Mouse (Mus musculus): ENCODE measurements around the gene Paqr5. TPM values are rescaled to one million over a fixed set of nuclear protein-coding genes. Genes with fewer than 3 reads are reported as not detected.

Gene Paqr5
- polyA plus RNA-seq, 1 experiment from 2014 or later, result 0.41 TPM

GRCm38 (mm10) chr9:62018229-62019093 lies 8.2 kb downstream of the Paqr5 start:
- Histone ChIP-seq H3K9ac (ENCODE audit: low read depth, low read length) (no peak overlapping the region), H3K9me3 (ENCODE audit: control insufficient read depth, low read length) (no peaks in the 10 kb centered on the region), H3K27me3 (replicated peaks; ENCODE audit: control insufficient read depth, insufficient read depth, low read length) (no peaks in the 10 kb centered on the region; the same call in 1 of the 2 replicates), H3K4me1 (replicated peaks; ENCODE audit: control insufficient read depth, insufficient read depth, low read length) (no peaks in the 10 kb centered on the region), H3K27ac (ENCODE audit: low read depth, low read length) (no peak overlapping the region), H3K36me3 (ENCODE audit: control insufficient read depth, insufficient read depth, low read length) (no peaks in the 10 kb centered on the region), H3K4me2 (no peak overlapping the region), H3K4me3 (ENCODE audit: low read depth, low read length) (no peak overlapping the region)
- no peak for ATAC-seq (replicated peaks; ENCODE audit: low FRiP score)
- DNase-seq (ENCODE audit: low spot score), result no peak
- 51% methylated on average over 14 of the region's 14 CpGs for WGBS

GRCm38 (mm10) chr9:62017329-62017728 lies 9.3 kb downstream of the Paqr5 start:
- Histone ChIP-seq H3K27me3 (replicated peaks; ENCODE audit: control insufficient read depth, insufficient read depth, low read length) (no peaks in the 10 kb centered on the region; the same call in 1 of the 2 replicates), H3K9ac (ENCODE audit: low read depth, low read length) (no peak overlapping the region), H3K36me3 (ENCODE audit: control insufficient read depth, insufficient read depth, low read length) (no peaks in the 10 kb centered on the region), H3K27ac (ENCODE audit: low read depth, low read length) (no peak overlapping the region), H3K4me1 (replicated peaks; ENCODE audit: control insufficient read depth, insufficient read depth, low read length) (no peaks in the 10 kb centered on the region), H3K4me3 (ENCODE audit: low read depth, low read length) (no peak overlapping the region), H3K9me3 (ENCODE audit: control insufficient read depth, low read length) (no peaks in the 10 kb centered on the region), H3K4me2 (no peak overlapping the region)
- no peak for DNase-seq (ENCODE audit: low spot score)
- 72% methylated on average over 6 of the region's 6 CpGs for WGBS
- ATAC-seq (replicated peaks; ENCODE audit: low FRiP score), result no peak

GRCm38 (mm10) chr9:62015504-62015903 lies 11.2 kb downstream of the Paqr5 start:
- no peak overlapping the region for H3K9ac ChIP-seq (ENCODE audit: low read depth, low read length)
- no peaks in the 10 kb centered on the region; the same call in 1 of the 2 replicates for H3K27me3 ChIP-seq (replicated peaks; ENCODE audit: control insufficient read depth, insufficient read depth, low read length)
- ATAC-seq (replicated peaks; ENCODE audit: low FRiP score) (no peak), DNase-seq (ENCODE audit: low spot score) (no peak)
- no peaks in the 10 kb centered on the region for H3K4me1 ChIP-seq (replicated peaks; ENCODE audit: control insufficient read depth, insufficient read depth, low read length)
- 52% methylated on average over 3 of the region's 3 CpGs for WGBS
- H3K4me2 ChIP-seq, result no peak overlapping the region
- no peak overlapping the region for H3K27ac ChIP-seq (ENCODE audit: low read depth, low read length)
- no peak overlapping the region for H3K4me3 ChIP-seq (ENCODE audit: low read depth, low read length)
- H3K9me3 ChIP-seq (ENCODE audit: control insufficient read depth, low read length), result no peaks in the 10 kb centered on the region
- no peaks in the 10 kb centered on the region for H3K36me3 ChIP-seq (ENCODE audit: control insufficient read depth, insufficient read depth, low read length)

- no peaks in the 10 kb centered on the region for H3K9me3 ChIP-seq (ENCODE audit: control insufficient read depth, low read length)
- H3K36me3 ChIP-seq (ENCODE audit: control insufficient read depth, insufficient read depth, low read length), result no peaks in the 10 kb centered on the region
- no peak for DNase-seq (ENCODE audit: low spot score)
- no peak overlapping the region for H3K9ac ChIP-seq (ENCODE audit: low read depth, low read length)
- no peak for ATAC-seq (replicated peaks; ENCODE audit: low FRiP score)
- no peak overlapping the region for H3K4me3 ChIP-seq (ENCODE audit: low read depth, low read length)
- no peaks in the 10 kb centered on the region for H3K4me1 ChIP-seq (replicated peaks; ENCODE audit: control insufficient read depth, insufficient read depth, low read length)
- H3K4me2 ChIP-seq, result no peak overlapping the region
- WGBS, result 64% methylated on average over 12 of the region's 12 CpGs
- no peak overlapping the region for H3K27ac ChIP-seq (ENCODE audit: low read depth, low read length)
- H3K27me3 ChIP-seq (replicated peaks; ENCODE audit: control insufficient read depth, insufficient read depth, low read length), result peaks cover 3% of the 10 kb centered on the region; the same call in 1 of the 2 replicates
These were observed 13.1 kb downstream of the Paqr5 start for GRCm38 (mm10) chr9:62013316-62014097.

- no peak for ATAC-seq (replicated peaks; ENCODE audit: low FRiP score)
These were observed 18.3 kb downstream of the Paqr5 start for GRCm38 (mm10) chr9:62008360-62008759.

GRCm38 (mm10) chr9:62007028-62007427 lies 19.6 kb downstream of the Paqr5 start:
- Histone ChIP-seq H3K36me3 (ENCODE audit: control insufficient read depth, insufficient read depth, low read length) (no peaks in the 10 kb centered on the region), H3K9me3 (ENCODE audit: control insufficient read depth, low read length) (no peaks in the 10 kb centered on the region), H3K27ac (ENCODE audit: low read depth, low read length) (no peak overlapping the region), H3K27me3 (replicated peaks; ENCODE audit: control insufficient read depth, insufficient read depth, low read length) (peaks cover 5% of the 10 kb centered on the region; the same call in 1 of the 2 replicates), H3K4me3 (ENCODE audit: low read depth, low read length) (no peak overlapping the region), H3K9ac (ENCODE audit: low read depth, low read length) (no peak overlapping the region), H3K4me1 (replicated peaks; ENCODE audit: control insufficient read depth, insufficient read depth, low read length) (no peaks in the 10 kb centered on the region), H3K4me2 (no peak overlapping the region)
- DNase-seq (ENCODE audit: low spot score) (no peak), ATAC-seq (replicated peaks; ENCODE audit: low FRiP score) (no peak)
- 36% methylated on average over 4 of the region's 4 CpGs for WGBS

More at GRCm38 (mm10) chr9:62008360-62008759, 18.3 kb downstream of the Paqr5 start:
- DNase-seq (ENCODE audit: low spot score), result no peak
- H3K4me2 ChIP-seq, result no peak overlapping the region
- no peak overlapping the region for H3K27ac ChIP-seq (ENCODE audit: low read depth, low read length)
- 73% methylated on average over 5 of the region's 5 CpGs for WGBS
- no peak overlapping the region for H3K9ac ChIP-seq (ENCODE audit: low read depth, low read length)
- H3K4me1 ChIP-seq (replicated peaks; ENCODE audit: control insufficient read depth, insufficient read depth, low read length), result no peaks in the 10 kb centered on the region
- no peak overlapping the region for H3K4me3 ChIP-seq (ENCODE audit: low read depth, low read length)
- H3K27me3 ChIP-seq (replicated peaks; ENCODE audit: control insufficient read depth, insufficient read depth, low read length), result peaks cover 5% of the 10 kb centered on the region; the same call in 1 of the 2 replicates
- no peaks in the 10 kb centered on the region for H3K9me3 ChIP-seq (ENCODE audit: control insufficient read depth, low read length)
- H3K36me3 ChIP-seq (ENCODE audit: control insufficient read depth, insufficient read depth, low read length), result no peaks in the 10 kb centered on the region

- 62% methylated on average over 2 of the region's 2 CpGs for WGBS
These were observed 23.0 kb downstream of the Paqr5 start for GRCm38 (mm10) chr9:62003611-62004010.

GRCm38 (mm10) chr9:61999653-62000420 lies 26.8 kb downstream of the Paqr5 start:
- no peak for ATAC-seq (replicated peaks; ENCODE audit: low FRiP score)
- H3K27ac ChIP-seq (ENCODE audit: low read depth, low read length), result no peak overlapping the region
- H3K36me3 ChIP-seq (ENCODE audit: control insufficient read depth, insufficient read depth, low read length), result no peaks in the 10 kb centered on the region
- no peak overlapping the region for H3K4me2 ChIP-seq
- WGBS, result 61% methylated on average over 6 of the region's 6 CpGs
- H3K9ac ChIP-seq (ENCODE audit: low read depth, low read length), result no peak overlapping the region
- H3K27me3 ChIP-seq (replicated peaks; ENCODE audit: control insufficient read depth, insufficient read depth, low read length), result no peaks in the 10 kb centered on the region
- no peaks in the 10 kb centered on the region for H3K9me3 ChIP-seq (ENCODE audit: control insufficient read depth, low read length)
- no peak overlapping the region for H3K4me3 ChIP-seq (ENCODE audit: low read depth, low read length)
- no peak for DNase-seq (ENCODE audit: low spot score)
- no peaks in the 10 kb centered on the region for H3K4me1 ChIP-seq (replicated peaks; ENCODE audit: control insufficient read depth, insufficient read depth, low read length)

More at GRCm38 (mm10) chr9:62003611-62004010, 23.0 kb downstream of the Paqr5 start:
- Histone ChIP-seq H3K27me3 (replicated peaks; ENCODE audit: control insufficient read depth, insufficient read depth, low read length) (0 out of 2 replicates have a peak, but pooled peaks cover 2% of the 10 kb centered on the region), H3K36me3 (ENCODE audit: control insufficient read depth, insufficient read depth, low read length) (no peaks in the 10 kb centered on the region), H3K4me1 (replicated peaks; ENCODE audit: control insufficient read depth, insufficient read depth, low read length) (no peaks in the 10 kb centered on the region), H3K4me2 (no peak overlapping the region), H3K9ac (ENCODE audit: low read depth, low read length) (no peak overlapping the region), H3K9me3 (ENCODE audit: control insufficient read depth, low read length) (no peaks in the 10 kb centered on the region), H3K4me3 (ENCODE audit: low read depth, low read length) (no peak overlapping the region), H3K27ac (ENCODE audit: low read depth, low read length) (no peak overlapping the region)
- ATAC-seq (replicated peaks; ENCODE audit: low FRiP score), result no peak
- DNase-seq (ENCODE audit: low spot score), result no peak

Data from liver, embryonic 11.5 days (tissue).